In the genomic region with DNA sequence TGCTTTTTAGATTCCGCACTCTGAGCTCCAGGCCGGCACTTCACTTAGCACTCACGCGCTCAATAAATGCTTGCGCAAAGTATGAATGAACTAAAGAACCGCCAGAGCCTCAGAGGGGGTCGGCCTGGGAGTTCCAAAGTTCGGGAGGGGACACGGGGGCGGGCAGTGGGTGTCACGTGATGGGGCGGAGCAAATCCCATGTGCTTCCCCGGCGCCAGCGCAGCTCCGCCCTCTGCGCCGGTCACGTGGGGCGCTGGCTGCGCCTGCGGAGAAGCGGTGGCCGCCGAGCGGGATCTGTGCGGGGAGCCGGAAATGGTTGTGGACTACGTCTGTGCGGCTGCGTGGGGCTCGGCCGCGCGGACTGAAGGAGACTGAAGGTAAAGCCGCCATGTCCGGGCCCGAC, we compare ENCODE assay signal across 8 mouse cellular contexts. TPM values are rescaled to one million over a fixed set of nuclear protein-coding genes. Genes with fewer than 3 reads are reported as not detected.
A peak's percentile ranks its signal among the peaks of the same experiment; 100 is the strongest.
DNase-seq lines count a peak whose midpoint lies in the region; ATAC-seq and TF ChIP-seq lines count a peak whose summit lies in the region.

No protein-coding gene starts in this region.

- no peak for TF ChIP-seq CTCF in liver, embryonic 14.5 days (IDR thresholded peaks at IDR 0.05; ENCODE audit: low read depth)
- no peak for TF ChIP-seq CTCF in stomach, postnatal 0 days (IDR thresholded peaks at IDR 0.05; ENCODE audit: low read depth)

- no peaks in the 10 kb centered on the region for H3K27me3 ChIP-seq in forebrain, embryonic 10.5 days (ENCODE audit: poor library complexity, severe bottlenecking)
- H3K27me3 ChIP-seq in heart, embryonic 15.5 days: no peaks in the 10 kb centered on the region
- no peaks in the 10 kb centered on the region for H3K27me3 ChIP-seq in liver, embryonic 14.5 days (ENCODE audit: control insufficient read depth, insufficient read depth, low read length)
- H3K27me3 ChIP-seq in neural tube, embryonic 11.5 days (ENCODE audit: control insufficient read depth, insufficient read depth, low read length): no peaks in the 10 kb centered on the region
- H3K27me3 ChIP-seq in stomach, postnatal 0 days (ENCODE audit: control insufficient read depth, insufficient read depth, low read length): no peaks in the 10 kb centered on the region

- peak overlapping the region; percentile 90 for H3K4me2 ChIP-seq in heart, embryonic 15.5 days
- H3K4me2 ChIP-seq in liver, embryonic 14.5 days (ENCODE audit: low read depth): peak overlapping the region; percentile 77
- peak overlapping the region; percentile 97 for H3K4me2 ChIP-seq in neural tube, embryonic 11.5 days (ENCODE audit: low read depth)
- H3K4me2 ChIP-seq in stomach, postnatal 0 days (replicated peaks; ENCODE audit: low read depth): peak overlapping the region; percentile 86

- under 1% methylated on average over 38 of the region's 38 CpGs for WGBS in forebrain, embryonic 10.5 days
- WGBS in heart, embryonic 15.5 days: under 1% methylated on average over 38 of the region's 38 CpGs
- WGBS in liver, embryonic 14.5 days (ENCODE audit: insufficient replicate concordance): under 1% methylated on average over 33 of the region's 38 CpGs
- under 1% methylated on average over 34 of the region's 38 CpGs for WGBS in neural tube, embryonic 11.5 days
- under 1% methylated on average over 38 of the region's 38 CpGs for WGBS in stomach, postnatal 0 days

- peak overlapping the region; percentile 95 for H3K27ac ChIP-seq in forebrain, embryonic 10.5 days
- H3K27ac ChIP-seq in heart, embryonic 15.5 days: peak overlapping the region; percentile 91
- peak overlapping the region; percentile 65 for H3K27ac ChIP-seq in liver, embryonic 14.5 days
- peak overlapping the region; percentile 93 for H3K27ac ChIP-seq in neural tube, embryonic 11.5 days (ENCODE audit: low read depth, low read length)
- peak overlapping the region; percentile 98 for H3K27ac ChIP-seq in stomach, postnatal 0 days (replicated peaks)

- H3K9me3 ChIP-seq in forebrain, embryonic 10.5 days: no peaks in the 10 kb centered on the region
- no peaks in the 10 kb centered on the region for H3K9me3 ChIP-seq in heart, embryonic 15.5 days (replicated peaks)
- H3K9me3 ChIP-seq in liver, embryonic 14.5 days (ENCODE audit: control insufficient read depth, low read length): no peaks in the 10 kb centered on the region
- no peaks in the 10 kb centered on the region for H3K9me3 ChIP-seq in neural tube, embryonic 11.5 days (ENCODE audit: control insufficient read depth, low read length)
- H3K9me3 ChIP-seq in stomach, postnatal 0 days (ENCODE audit: control insufficient read depth, low read length): no peaks in the 10 kb centered on the region

- DNase-seq in c-Kit-negative CD71-positive TER-119-positive erythroid progenitor cells, embryonic 14.5 days (ENCODE audit: low read depth, low spot score): peak; percentile 81
- peak; percentile 96 for DNase-seq in forebrain, embryonic 10.5 days (ENCODE audit: extremely low spot score, low spot score)
- peak; percentile 98 for DNase-seq in kidney, postnatal 25 days
- DNase-seq in liver, embryonic 14.5 days (ENCODE audit: low read depth in 3 of 3, low spot score in 3 of 3): peak; percentile 81 to 84 (median 82)
- DNase-seq in neural tube, embryonic 11.5 days (ENCODE audit: low spot score): peak; percentile 96
- DNase-seq in stomach, postnatal 0 days (ENCODE audit: low spot score): peak; percentile 96

- H3K4me3 ChIP-seq in forebrain, embryonic 10.5 days: peak overlapping the region; percentile 97
- peak overlapping the region; percentile 86 for H3K4me3 ChIP-seq in heart, embryonic 15.5 days
- H3K4me3 ChIP-seq in liver, embryonic 14.5 days (ENCODE audit: insufficient read depth in 1 of 2, low read depth in 2 of 2, low read length in 2 of 2): peak overlapping the region; percentile 84 to 86
- H3K4me3 ChIP-seq in neural tube, embryonic 11.5 days (ENCODE audit: low read depth, low read length): peak overlapping the region; percentile 99
- H3K4me3 ChIP-seq in stomach, postnatal 0 days (ENCODE audit: low read depth, low read length): peak overlapping the region; percentile 89

- ATAC-seq in CD4-positive, CD25-positive, alpha-beta regulatory T cell, adult 4 months: peak; percentile 90
- peak; percentile 93 for ATAC-seq in heart, embryonic 15.5 days (replicated peaks; ENCODE audit: insufficient number of reproducible peaks, insufficient read depth, low FRiP score, low read depth)
- ATAC-seq in liver, embryonic 14.5 days (ENCODE audit: insufficient read depth): peak; percentile 83
- peak; percentile 95 for ATAC-seq in neural tube, embryonic 11.5 days (ENCODE audit: insufficient read depth, low FRiP score, low TSS enrichment)
- peak; percentile 93 for ATAC-seq in stomach, postnatal 0 days (ENCODE audit: low FRiP score, low TSS enrichment)

- H3K4me1 ChIP-seq in forebrain, embryonic 10.5 days: peaks cover 31% of the 10 kb centered on the region
- peaks cover 30% of the 10 kb centered on the region for H3K4me1 ChIP-seq in heart, embryonic 15.5 days (replicated peaks)
- peaks cover 16 to 24% of the 10 kb centered on the region in 2 experiments for H3K4me1 ChIP-seq in liver, embryonic 14.5 days (replicated peaks; ENCODE audit: control insufficient read depth in 2 of 2, insufficient read depth in 2 of 2, low read length in 1 of 2)
- peaks cover 18% of the 10 kb centered on the region for H3K4me1 ChIP-seq in neural tube, embryonic 11.5 days (ENCODE audit: control insufficient read depth, insufficient read depth, low read length)
- H3K4me1 ChIP-seq in stomach, postnatal 0 days (replicated peaks; ENCODE audit: control insufficient read depth, insufficient read depth): no peaks in the 10 kb centered on the region; the same call in 1 of the 2 replicates

- no peak for TF ChIP-seq EP300 in liver, embryonic 14.5 days (IDR thresholded peaks at IDR 0.05; ENCODE audit: low read depth)
- no peak for TF ChIP-seq EP300 in stomach, postnatal 0 days (optimal IDR thresholded peaks at IDR 0.05)

- H3K9ac ChIP-seq in heart, embryonic 15.5 days: peak overlapping the region; percentile 96
- H3K9ac ChIP-seq in liver, embryonic 14.5 days (replicated peaks): peak overlapping the region; percentile 92
- H3K9ac ChIP-seq in neural tube, embryonic 11.5 days (ENCODE audit: low read length): peak overlapping the region; percentile 87
- peak overlapping the region; percentile 95 for H3K9ac ChIP-seq in stomach, postnatal 0 days (ENCODE audit: low read length)

- peaks cover 38% of the 10 kb centered on the region for H3K36me3 ChIP-seq in forebrain, embryonic 10.5 days (replicated peaks)
- H3K36me3 ChIP-seq in heart, embryonic 15.5 days: peaks cover 26% of the 10 kb centered on the region
- H3K36me3 ChIP-seq in liver, embryonic 14.5 days (replicated peaks; ENCODE audit: control insufficient read depth, insufficient read depth, low read depth): peaks cover 29% of the 10 kb centered on the region
- peaks cover under 1% of the 10 kb centered on the region for H3K36me3 ChIP-seq in neural tube, embryonic 11.5 days (ENCODE audit: control insufficient read depth, insufficient read depth, low read length)
- peaks cover 9% of the 10 kb centered on the region; the same call in 1 of the 2 replicates for H3K36me3 ChIP-seq in stomach, postnatal 0 days (ENCODE audit: control insufficient read depth, insufficient read depth, low read length)

RNA-seq across cellular contexts. Expression of a gene that starts 4.4 kb away (rescaled TPM):
- polyA plus RNA-seq in CD4-positive, CD25-positive, alpha-beta regulatory T cell, adult 4 months (2017; shearing (Covaris generic)): 10 to 100 TPM; 56.0 to 66.6 TPM
- 254 TPM in 2 replicates for polyA plus RNA-seq in forebrain, embryonic 10.5 days (2016; fragmentation: Nextera tagmentation; extraction: Ambion mirVana)
- 95.3 and 129 TPM in 2 replicates for polyA plus RNA-seq in heart, embryonic 15.5 days (2015; fragmentation: Nextera tagmentation; extraction: Ambion mirVana)
- 76.0 and 101 TPM in 2 replicates for polyA plus RNA-seq in liver, embryonic 14.5 days (2012; rRNA removed)
- polyA plus RNA-seq in liver, embryonic 14.5 days (2014; fragmentation: Nextera tagmentation; extraction: Ambion mirVana): 65.1 and 76.7 TPM in 2 replicates
- polyA plus RNA-seq in neural tube, embryonic 11.5 days (2014; fragmentation: Nextera tagmentation; extraction: Ambion mirVana): 164 and 165 TPM in 2 replicates
- 83.8 and 86.1 TPM in 2 replicates for polyA plus RNA-seq in stomach, postnatal 0 days (2015; fragmentation: Nextera tagmentation; extraction: Ambion mirVana)

RNA-seq across cellular contexts. Expression of a gene that starts 20.5 kb away (rescaled TPM):
- under 1 TPM; 0.34 to 0.59 TPM for polyA plus RNA-seq in CD4-positive, CD25-positive, alpha-beta regulatory T cell, adult 4 months (2017; shearing (Covaris generic))
- polyA plus RNA-seq in forebrain, embryonic 10.5 days (2016; fragmentation: Nextera tagmentation; extraction: Ambion mirVana): 6.3 and 7.1 TPM in 2 replicates
- polyA plus RNA-seq in heart, embryonic 15.5 days (2015; fragmentation: Nextera tagmentation; extraction: Ambion mirVana): 7.1 and 9.0 TPM in 2 replicates
- polyA plus RNA-seq in liver, embryonic 14.5 days (2012; rRNA removed): 1.0 and 1.4 TPM in 2 replicates
- polyA plus RNA-seq in liver, embryonic 14.5 days (2014; fragmentation: Nextera tagmentation; extraction: Ambion mirVana): 1.3 TPM in 2 replicates
- polyA plus RNA-seq in neural tube, embryonic 11.5 days (2014; fragmentation: Nextera tagmentation; extraction: Ambion mirVana): 11.6 and 17.8 TPM in 2 replicates
- 6.7 and 7.0 TPM in 2 replicates for polyA plus RNA-seq in stomach, postnatal 0 days (2015; fragmentation: Nextera tagmentation; extraction: Ambion mirVana)

RNA-seq across cellular contexts. Expression of a gene that starts 21.0 kb away (rescaled TPM):
- polyA plus RNA-seq in CD4-positive, CD25-positive, alpha-beta regulatory T cell, adult 4 months (2017; shearing (Covaris generic)): 100 to 1,000 TPM; 179 to 222 TPM
- polyA plus RNA-seq in forebrain, embryonic 10.5 days (2016; fragmentation: Nextera tagmentation; extraction: Ambion mirVana): 544 and 556 TPM in 2 replicates
- polyA plus RNA-seq in heart, embryonic 15.5 days (2015; fragmentation: Nextera tagmentation; extraction: Ambion mirVana): 202 and 242 TPM in 2 replicates
- 61.5 and 89.2 TPM in 2 replicates for polyA plus RNA-seq in liver, embryonic 14.5 days (2012; rRNA removed)
- 162 and 165 TPM in 2 replicates for polyA plus RNA-seq in liver, embryonic 14.5 days (2014; fragmentation: Nextera tagmentation; extraction: Ambion mirVana)
- polyA plus RNA-seq in neural tube, embryonic 11.5 days (2014; fragmentation: Nextera tagmentation; extraction: Ambion mirVana): 490 and 517 TPM in 2 replicates
- 172 and 177 TPM in 2 replicates for polyA plus RNA-seq in stomach, postnatal 0 days (2015; fragmentation: Nextera tagmentation; extraction: Ambion mirVana)

RNA-seq across cellular contexts. Expression of a gene that starts 42.9 kb away (rescaled TPM):
- not detected for polyA plus RNA-seq in CD4-positive, CD25-positive, alpha-beta regulatory T cell, adult 4 months (2017; shearing (Covaris generic))
- 4.3 and 5.1 TPM in 2 replicates for polyA plus RNA-seq in forebrain, embryonic 10.5 days (2016; fragmentation: Nextera tagmentation; extraction: Ambion mirVana)
- 0.93 and 1.5 TPM in 2 replicates for polyA plus RNA-seq in heart, embryonic 15.5 days (2015; fragmentation: Nextera tagmentation; extraction: Ambion mirVana)
- polyA plus RNA-seq in liver, embryonic 14.5 days (2012; rRNA removed): 0.08 TPM in 1 of 2 replicates, not detected in the other
- 0.04 TPM in 1 of 2 replicates, not detected in the other for polyA plus RNA-seq in liver, embryonic 14.5 days (2014; fragmentation: Nextera tagmentation; extraction: Ambion mirVana)
- polyA plus RNA-seq in neural tube, embryonic 11.5 days (2014; fragmentation: Nextera tagmentation; extraction: Ambion mirVana): 2.2 and 4.6 TPM in 2 replicates
- polyA plus RNA-seq in stomach, postnatal 0 days (2015; fragmentation: Nextera tagmentation; extraction: Ambion mirVana): 0.61 and 0.89 TPM in 2 replicates

RNA-seq across cellular contexts. Expression of a gene that starts 45.0 kb away (rescaled TPM):
- 10 to 100 TPM; 59.3 to 62.4 TPM for polyA plus RNA-seq in CD4-positive, CD25-positive, alpha-beta regulatory T cell, adult 4 months (2017; shearing (Covaris generic))
- 155 and 163 TPM in 2 replicates for polyA plus RNA-seq in forebrain, embryonic 10.5 days (2016; fragmentation: Nextera tagmentation; extraction: Ambion mirVana)
- 41.0 and 54.5 TPM in 2 replicates for polyA plus RNA-seq in heart, embryonic 15.5 days (2015; fragmentation: Nextera tagmentation; extraction: Ambion mirVana)
- polyA plus RNA-seq in liver, embryonic 14.5 days (2012; rRNA removed): 21.5 and 30.1 TPM in 2 replicates
- polyA plus RNA-seq in liver, embryonic 14.5 days (2014; fragmentation: Nextera tagmentation; extraction: Ambion mirVana): 45.4 and 49.6 TPM in 2 replicates
- polyA plus RNA-seq in neural tube, embryonic 11.5 days (2014; fragmentation: Nextera tagmentation; extraction: Ambion mirVana): 121 and 125 TPM in 2 replicates
- 59.5 and 60.4 TPM in 2 replicates for polyA plus RNA-seq in stomach, postnatal 0 days (2015; fragmentation: Nextera tagmentation; extraction: Ambion mirVana)

Comparison
In these comparisons a context has a peak if more than half of its experiments do, and no peak if none do; other contexts are left out.
1. Peak in every context shown above with its lines: DNase-seq, ATAC-seq, H3K4me3 ChIP-seq and H3K27ac ChIP-seq.